Mouse (Mus musculus): Measurements from ENCODE around the gene Smug1.

DNA sequence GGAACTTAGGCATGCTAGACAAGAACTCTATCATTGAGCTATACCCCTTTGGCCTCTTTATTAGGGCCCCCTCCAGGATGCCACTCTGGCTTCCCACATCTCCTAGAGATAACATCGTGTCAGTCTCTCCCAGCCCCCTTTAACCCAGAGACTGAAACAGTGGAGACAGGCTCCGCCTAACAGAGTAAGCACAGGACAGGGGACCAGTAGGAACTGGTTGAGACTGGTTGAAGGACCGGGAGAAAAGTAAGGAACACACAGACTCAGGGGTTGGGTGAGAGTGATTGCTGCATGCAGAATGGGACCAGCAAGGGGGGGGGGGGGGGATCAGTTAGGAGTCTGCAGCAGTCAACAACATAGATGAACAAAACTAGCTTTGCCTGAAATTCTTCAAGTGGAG is 22.7 kb downstream of the Smug1 start:
- TF ChIP-seq EP300 (IDR thresholded peaks at IDR 0.05), result no peak
- no peak for TF ChIP-seq CTCF (IDR thresholded peaks at IDR 0.05)

Data from lung, postnatal 0 days (tissue).